Mouse (Mus musculus) myocyte (in vitro differentiated cells): Measurements from ENCODE around the gene Nupr1l.

Experiments
- MYOG ChIP-seq, 3 experiments: IDR thresholded peaks; one replicate each; pipeline ENCODE4 v1.6.1; 2011; ENCODE audit warnings: control low read depth in 2 of 3, low read depth in 2 of 3, mild to moderate bottlenecking in 2 of 3; ENCODE audit not compliant: insufficient read length in 2 of 3, control insufficient read depth in 1 of 3, insufficient read depth in 1 of 3
- POLR2A ChIP-seq: IDR thresholded peaks from one replicate; pipeline ENCODE4 v1.6.1; 2011; ENCODE audit warnings: low read depth, mild to moderate bottlenecking, control low read depth, moderate library complexity; ENCODE audit not compliant: insufficient read length

DNA sequence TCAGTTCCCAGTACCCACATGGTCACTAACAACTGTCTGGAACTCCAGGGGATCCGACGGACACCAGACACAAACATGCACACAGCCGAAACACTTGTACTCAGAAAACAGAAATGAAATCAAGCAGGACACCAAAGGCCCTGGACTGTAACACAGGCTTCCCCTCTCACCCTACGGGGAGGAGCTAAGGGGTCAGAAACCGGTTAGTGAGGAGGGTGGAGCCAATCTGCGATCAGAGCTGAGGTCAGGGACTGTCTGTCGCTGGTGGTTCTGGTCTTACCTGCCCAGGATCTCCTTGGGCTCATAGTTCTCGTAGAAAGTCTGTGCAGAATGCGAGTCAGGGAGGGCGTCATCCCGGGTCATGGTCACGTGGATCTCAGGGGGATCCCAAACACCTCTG, 34.4 kb upstream of the Nupr1l start:
- no peak for TF ChIP-seq POLR2A
- no peak for TF ChIP-seq MYOG (IDR thresholded peaks at IDR 0.05; ENCODE audit: control insufficient read depth in 1 of 3, insufficient read depth in 1 of 3, insufficient read length in 2 of 3, low read depth in 2 of 3)
